Mouse (Mus musculus) limb, embryonic 15.5 days (tissue): ENCODE results near the gene Mrpl35. TPM values are rescaled to one million over a fixed set of nuclear protein-coding genes. Genes with fewer than 3 reads are reported as not detected.

Source experiments
- ATAC-seq: fragments of 200-750 bp; cut with Nextera tagmentation; 2 replicates; pipeline ENCODE4 v1.8.0; 2017; ENCODE audit warnings: low read depth, moderate TSS enrichment; ENCODE audit not compliant: insufficient number of reproducible peaks, low FRiP score, low TSS enrichment
- H3K27ac ChIP-seq: fragments of 300-500 bp; sonication (generic); 2 replicates; pipeline ENCODE4 v1.5.1; 2015; ENCODE audit warnings: moderate library complexity, mild to moderate bottlenecking, inconsistent platforms
- H3K27me3 ChIP-seq: fragments of 300-500 bp; sonication (generic); 2 replicates; pipeline ENCODE4 v1.6.1; 2015; ENCODE audit warnings: inconsistent platforms
- H3K36me3 ChIP-seq: fragments of 300-500 bp; sonication (generic); 2 replicates; pipeline ENCODE4 v1.6.1; 2015; ENCODE audit warnings: inconsistent platforms
- H3K4me1 ChIP-seq: fragments of 300-500 bp; sonication (generic); 2 replicates; pipeline ENCODE4 v1.6.1; 2015; ENCODE audit warnings: inconsistent platforms
- H3K4me2 ChIP-seq: fragments of 300-500 bp; sonication (generic); 2 replicates; pipeline ENCODE4 v1.6.1; 2015; ENCODE audit warnings: mild to moderate bottlenecking, inconsistent platforms
- H3K4me3 ChIP-seq: fragments of 300-500 bp; sonication (generic); 2 replicates; pipeline ENCODE4 v1.5.1; 2015; ENCODE audit warnings: mild to moderate bottlenecking, inconsistent platforms
- H3K9ac ChIP-seq: fragments of 300-500 bp; sonication (generic); 2 replicates; pipeline ENCODE4 v1.6.1; 2015; ENCODE audit warnings: inconsistent platforms
- H3K9me3 ChIP-seq: fragments of 300-500 bp; sonication (generic); 2 replicates; pipeline ENCODE4 v1.6.1; 2016; ENCODE audit warnings: inconsistent platforms
- WGBS: fragments of 180-500 bp; shearing (Covaris S2); methylation state at CpG from one replicate; pipeline ENCODE4 v1.1.7; 2015; 5-methylcytosine and 5-hydroxymethylcytosine counted together
- polyA plus RNA-seq: library from polyadenylated mRNA; unstranded; fragments of >200 nt; fragmentation: Nextera tagmentation; extraction: Ambion mirVana; gene quantifications from 2 replicates; pipeline ENCODE4 v1.2.1, GENCODE M21; 2015

Mrpl35 gene
- polyA plus RNA-seq, 1 experiment from 2014 or later: 60.0 TPM

GRCm38 (mm10) chr6:71788348-71788747 is 38.4 kb downstream of the Mrpl35 start:
- Histone ChIP-seq H3K9me3 (no peaks in the 10 kb centered on the region), H3K27me3 (no peaks in the 10 kb centered on the region), H3K36me3 (no peaks in the 10 kb centered on the region), H3K4me3 (no peak overlapping the region), H3K4me2 (no peak overlapping the region), H3K27ac (no peak overlapping the region), H3K9ac (no peak overlapping the region), H3K4me1 (no peaks in the 10 kb centered on the region)
- no peak for ATAC-seq
- WGBS: 51% methylated on average over 9 of the region's 9 CpGs

DNA sequence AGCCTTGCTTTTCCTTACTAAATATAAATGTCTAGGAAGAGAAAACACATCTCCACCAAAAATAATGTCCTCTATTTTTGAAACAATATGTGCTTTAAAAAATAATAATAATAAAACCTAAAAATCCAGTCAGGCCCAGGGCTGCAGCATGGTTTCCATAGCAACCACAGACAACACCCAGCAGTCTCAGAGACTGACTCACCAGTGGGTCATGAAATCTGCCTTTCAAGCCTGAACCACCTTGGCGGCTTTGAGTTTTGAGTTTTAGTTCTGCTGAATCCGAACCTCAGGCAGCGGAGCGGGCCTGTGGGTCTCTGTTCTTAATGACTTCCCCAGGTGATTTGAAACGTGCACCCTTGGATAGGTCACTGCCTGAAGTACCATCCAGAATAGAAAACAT is 43.6 kb downstream of the Mrpl35 start:
- Histone ChIP-seq H3K27ac (no peak overlapping the region), H3K4me1 (no peaks in the 10 kb centered on the region), H3K36me3 (no peaks in the 10 kb centered on the region), H3K9ac (no peak overlapping the region), H3K4me3 (no peak overlapping the region), H3K27me3 (no peaks in the 10 kb centered on the region), H3K9me3 (no peaks in the 10 kb centered on the region), H3K4me2 (no peak overlapping the region)
- WGBS: 86% methylated on average over 5 of the region's 5 CpGs
- ATAC-seq: no peak

DNA sequence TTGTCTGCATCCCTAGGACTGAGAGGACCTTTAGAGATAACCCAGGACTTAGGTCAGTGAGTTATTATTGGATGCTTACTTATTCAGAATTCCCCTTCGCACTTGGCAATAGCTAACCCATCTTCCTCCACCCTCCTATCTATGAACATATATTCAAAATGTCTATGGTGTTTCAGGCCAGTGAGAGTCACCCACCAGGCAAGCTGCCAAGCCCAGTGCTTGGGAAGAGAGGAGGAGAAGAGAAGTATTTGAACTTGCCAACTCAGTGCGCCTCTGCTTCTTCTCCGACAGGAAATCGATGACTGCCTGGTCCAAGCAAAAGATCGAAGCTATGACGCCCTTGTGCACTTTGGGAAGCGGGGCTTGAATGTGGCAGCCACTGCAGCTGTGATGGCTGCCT is 46.3 kb downstream of the Mrpl35 start:
- Histone ChIP-seq H3K9ac (no peak overlapping the region), H3K36me3 (no peaks in the 10 kb centered on the region), H3K4me3 (no peak overlapping the region), H3K27ac (no peak overlapping the region), H3K4me1 (no peaks in the 10 kb centered on the region), H3K27me3 (no peaks in the 10 kb centered on the region), H3K4me2 (no peak overlapping the region), H3K9me3 (no peaks in the 10 kb centered on the region)
- WGBS: 89% methylated on average over 7 of the region's 7 CpGs
- ATAC-seq: no peak

DNA sequence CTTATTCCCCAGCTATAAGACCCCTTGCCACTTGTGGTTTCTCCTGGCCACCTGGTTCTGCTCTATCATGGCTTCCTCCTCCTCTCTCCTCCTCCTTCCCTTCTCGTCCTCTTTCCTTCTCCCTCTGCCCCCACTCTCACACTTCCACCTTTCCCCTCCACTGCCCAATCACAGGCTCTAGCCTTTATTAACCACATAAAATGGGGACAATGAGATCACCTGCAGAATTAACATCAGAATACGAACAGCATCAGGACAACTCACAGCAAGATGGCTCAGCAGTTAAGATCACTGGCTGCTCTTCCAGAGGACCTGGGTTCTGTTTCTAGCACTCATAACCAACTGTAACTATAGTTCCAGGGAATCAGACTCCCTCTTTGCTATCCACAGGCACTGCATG is 46.9 kb downstream of the Mrpl35 start:
- Histone ChIP-seq H3K4me1 (no peaks in the 10 kb centered on the region), H3K9me3 (no peaks in the 10 kb centered on the region), H3K27me3 (no peaks in the 10 kb centered on the region), H3K36me3 (no peaks in the 10 kb centered on the region), H3K4me2 (no peak overlapping the region), H3K27ac (no peak overlapping the region), H3K4me3 (no peak overlapping the region), H3K9ac (no peak overlapping the region)
- ATAC-seq: no peak
- 61% methylated on average over 2 of the region's 2 CpGs for WGBS

GRCm38 (mm10) chr6:71778016-71778415 is 48.8 kb downstream of the Mrpl35 start:
- 85% methylated on average over 5 of the region's 5 CpGs for WGBS
- Histone ChIP-seq H3K4me2 (no peak overlapping the region), H3K4me1 (no peaks in the 10 kb centered on the region), H3K27ac (no peak overlapping the region), H3K9ac (no peak overlapping the region), H3K9me3 (no peaks in the 10 kb centered on the region), H3K27me3 (no peaks in the 10 kb centered on the region), H3K36me3 (no peaks in the 10 kb centered on the region), H3K4me3 (no peak overlapping the region)
- no peak for ATAC-seq

DNA sequence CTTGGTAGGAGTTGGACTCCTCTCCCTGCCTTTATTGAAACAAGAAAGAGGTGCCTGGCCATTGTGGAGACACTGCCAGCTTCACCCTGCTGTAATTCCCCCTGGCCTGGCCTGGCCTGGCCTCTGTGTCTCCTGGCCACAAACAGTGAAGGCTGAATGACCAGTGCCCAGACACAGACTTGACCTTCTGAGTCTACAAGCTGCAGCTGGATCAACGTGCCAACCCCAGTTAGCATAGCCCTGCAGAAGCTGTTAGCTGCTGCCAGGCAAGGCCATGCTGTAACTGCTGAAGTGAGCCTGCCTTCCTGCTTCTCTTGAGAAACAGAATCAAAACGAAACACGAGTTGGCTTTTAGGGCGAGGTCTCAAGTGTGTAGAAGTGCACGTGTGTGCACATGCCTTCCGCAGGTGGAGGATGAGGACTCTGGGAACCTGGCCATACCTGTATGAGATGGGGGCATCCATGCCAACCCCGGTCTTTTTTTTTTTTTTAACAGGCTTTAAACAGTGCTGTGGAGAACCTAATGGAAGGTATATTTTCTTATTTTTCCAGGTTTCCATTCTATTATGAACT is 54.0 kb downstream of the Mrpl35 start:
- H3K36me3 ChIP-seq: no peaks in the 10 kb centered on the region
- no peak overlapping the region for H3K27ac ChIP-seq
- H3K4me3 ChIP-seq: no peak overlapping the region
- no peak overlapping the region for H3K9ac ChIP-seq
- ATAC-seq: no peak
- no peaks in the 10 kb centered on the region for H3K27me3 ChIP-seq
- WGBS: 70% methylated on average over 7 of the region's 7 CpGs
- H3K4me2 ChIP-seq: no peak overlapping the region
- peaks cover 3% of the 10 kb centered on the region; the same call in 1 of the 2 replicates for H3K4me1 ChIP-seq
- no peaks in the 10 kb centered on the region for H3K9me3 ChIP-seq

DNA sequence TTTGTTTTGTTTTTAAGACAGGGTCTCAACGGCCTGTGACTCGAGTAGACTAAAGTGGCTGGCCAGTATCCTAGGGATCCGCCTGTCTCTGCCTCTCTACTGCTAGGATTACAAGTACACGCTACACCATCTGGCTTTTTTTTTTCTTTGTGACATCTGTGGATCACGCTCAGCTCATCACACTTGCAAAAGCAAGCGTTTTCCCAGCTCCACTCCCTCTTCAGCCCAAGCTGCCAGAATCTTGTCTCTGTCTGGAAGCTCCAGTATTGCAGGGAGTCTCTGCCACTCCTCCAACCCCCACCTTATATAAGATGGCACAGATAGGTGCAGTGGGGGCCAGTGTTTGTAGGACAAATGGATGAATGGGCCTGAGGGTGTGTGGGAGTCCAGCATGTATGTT is 54.6 kb downstream of the Mrpl35 start:
- Histone ChIP-seq H3K9ac (no peak overlapping the region), H3K27me3 (no peaks in the 10 kb centered on the region), H3K9me3 (no peaks in the 10 kb centered on the region), H3K4me3 (no peak overlapping the region), H3K27ac (no peak overlapping the region), H3K36me3 (no peaks in the 10 kb centered on the region), H3K4me2 (no peak overlapping the region), H3K4me1 (peaks cover 3% of the 10 kb centered on the region; the same call in 1 of the 2 replicates)
- 72% methylated on average over 6 of the region's 6 CpGs for WGBS
- ATAC-seq: no peak

DNA sequence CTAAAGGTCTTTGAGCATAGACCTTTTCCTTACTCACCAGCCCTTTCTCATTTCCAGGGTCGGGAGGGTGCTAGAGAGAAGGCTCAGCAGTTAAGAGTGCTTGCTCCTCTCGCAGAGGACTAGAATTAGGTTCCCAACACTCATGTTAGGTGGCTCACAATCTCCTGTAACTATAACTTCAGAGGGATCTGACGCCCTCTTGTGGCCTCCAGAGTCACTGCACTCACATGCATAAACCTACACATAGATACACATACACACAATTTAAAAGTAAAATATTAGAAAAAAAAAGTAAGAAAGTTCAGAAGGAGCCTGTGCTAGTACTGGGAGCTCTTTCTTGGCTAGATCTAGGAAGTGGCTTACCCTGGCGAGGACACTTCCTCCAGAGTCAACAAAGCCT is 55.5 kb downstream of the Mrpl35 start:
- Histone ChIP-seq H3K4me2 (no peak overlapping the region), H3K9me3 (no peaks in the 10 kb centered on the region), H3K27ac (no peak overlapping the region), H3K27me3 (no peaks in the 10 kb centered on the region), H3K4me1 (peaks cover 3% of the 10 kb centered on the region; the same call in 1 of the 2 replicates), H3K4me3 (no peak overlapping the region), H3K9ac (no peak overlapping the region), H3K36me3 (no peaks in the 10 kb centered on the region)
- no peak for ATAC-seq
- WGBS: 91% methylated on average over 4 of the region's 4 CpGs

DNA sequence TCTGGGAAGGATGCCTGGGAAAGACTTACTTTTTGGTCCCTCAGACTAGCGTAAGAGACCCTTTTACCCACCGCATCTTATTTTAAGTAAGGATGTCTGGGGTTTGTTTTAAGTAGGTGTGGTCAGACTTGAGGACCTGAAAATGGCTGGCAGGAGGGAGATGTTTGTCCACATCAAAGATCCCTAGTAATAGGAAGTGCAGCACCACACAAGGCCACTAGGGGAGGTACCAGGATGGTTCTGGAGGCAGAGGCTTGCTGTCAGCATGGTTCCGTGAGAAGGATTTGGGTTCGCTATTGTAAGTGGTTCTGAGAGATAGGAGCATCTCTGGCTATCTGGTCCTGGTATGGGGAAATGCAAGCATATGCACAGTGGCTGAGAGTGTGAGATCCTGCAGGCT is 55.9 kb downstream of the Mrpl35 start:
- H3K27me3 ChIP-seq: no peaks in the 10 kb centered on the region
- peaks cover 3% of the 10 kb centered on the region; the same call in 1 of the 2 replicates for H3K4me1 ChIP-seq
- H3K4me3 ChIP-seq: no peak overlapping the region
- no peak overlapping the region for H3K27ac ChIP-seq
- no peaks in the 10 kb centered on the region for H3K9me3 ChIP-seq
- no peak for ATAC-seq
- no peaks in the 10 kb centered on the region for H3K36me3 ChIP-seq
- no peak overlapping the region for H3K9ac ChIP-seq
- H3K4me2 ChIP-seq: no peak overlapping the region
- 96% methylated on average over 4 of the region's 4 CpGs for WGBS

- no peak for ATAC-seq
- WGBS: 77% methylated on average over 12 of the region's 12 CpGs
- H3K4me3 ChIP-seq: no peak overlapping the region
- H3K9me3 ChIP-seq: no peaks in the 10 kb centered on the region
- H3K9ac ChIP-seq: no peak overlapping the region
- peaks cover 3% of the 10 kb centered on the region; the same call in 1 of the 2 replicates for H3K4me1 ChIP-seq
- H3K27ac ChIP-seq: no peak overlapping the region
- H3K36me3 ChIP-seq: no peaks in the 10 kb centered on the region
- H3K27me3 ChIP-seq: no peaks in the 10 kb centered on the region
- no peak overlapping the region for H3K4me2 ChIP-seq
These were observed 56.7 kb downstream of the Mrpl35 start for GRCm38 (mm10) chr6:71769901-71770690.

DNA sequence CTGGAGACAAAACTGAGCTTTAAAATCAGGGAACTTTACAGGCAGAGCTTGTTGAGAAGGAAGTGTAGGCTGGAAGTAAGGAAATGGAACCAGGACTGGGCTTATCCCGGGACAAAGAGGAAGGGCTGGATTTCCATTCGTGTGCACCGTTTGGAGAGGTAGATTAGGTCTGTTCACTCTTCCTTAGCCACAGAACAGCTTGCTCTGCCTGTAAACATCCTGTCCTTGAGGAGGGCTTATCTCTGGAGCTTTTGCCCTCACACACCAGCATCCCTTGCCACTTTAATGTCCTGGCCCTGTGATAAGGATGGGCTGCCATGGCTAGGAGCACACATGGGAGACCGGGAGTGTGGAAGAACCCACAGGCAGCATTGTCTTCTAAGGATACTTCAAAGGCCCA is 59.0 kb downstream of the Mrpl35 start:
- H3K4me2 ChIP-seq: no peak overlapping the region
- H3K36me3 ChIP-seq: no peaks in the 10 kb centered on the region
- H3K9me3 ChIP-seq: no peaks in the 10 kb centered on the region
- no peak overlapping the region for H3K27ac ChIP-seq
- no peak for ATAC-seq
- no peak overlapping the region for H3K9ac ChIP-seq
- no peaks in the 10 kb centered on the region for H3K27me3 ChIP-seq
- H3K4me1 ChIP-seq: peaks cover 3% of the 10 kb centered on the region; the same call in 1 of the 2 replicates
- WGBS: 67% methylated on average over 4 of the region's 4 CpGs
- H3K4me3 ChIP-seq: no peak overlapping the region
